Mouse (Mus musculus): ENCODE data around the gene A430005L14Rik.

DNA sequence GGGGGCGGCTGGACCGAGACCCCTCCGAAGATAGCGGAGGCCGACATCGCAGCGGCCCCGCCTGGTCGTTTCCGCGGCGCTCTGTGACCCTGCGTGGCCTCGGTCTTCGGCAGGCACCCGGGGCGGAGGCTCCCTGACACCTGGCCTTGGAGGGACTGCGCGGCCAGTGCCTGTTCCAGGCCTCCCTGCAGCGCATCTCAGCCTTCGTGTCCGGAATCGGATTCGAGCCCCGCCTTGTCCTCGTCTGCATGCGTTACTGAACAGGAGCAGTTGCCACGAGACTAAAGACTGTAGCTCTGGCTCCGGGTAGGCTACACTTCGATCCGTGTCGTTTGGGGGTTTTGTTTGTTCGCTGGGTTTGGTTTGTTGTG is 18.2 kb downstream of the A430005L14Rik start:
- TF ChIP-seq EP300 (IDR thresholded peaks at IDR 0.05; ENCODE audit: low read depth) (no peak), CTCF (IDR thresholded peaks at IDR 0.05; ENCODE audit: low read depth) (no peak)

Measured in liver, embryonic 14.5 days (tissue).